Mouse (Mus musculus): ENCODE measurements around the gene Fgfr2. TPM values are rescaled to one million over a fixed set of nuclear protein-coding genes. Genes with fewer than 3 reads are reported as not detected.

The Fgfr2 gene
- polyA plus RNA-seq, 1 experiment = 1.7 TPM

GRCm38 (mm10) chr7:132211920-132212701, 911.0 kb downstream of the Fgfr2 start:
- no peak overlapping the region for H3ac ChIP-seq (ENCODE audit: control insufficient read depth, insufficient read length, low read depth)
- TF ChIP-seq MYOG (IDR thresholded peaks at IDR 0.05; ENCODE audit: control insufficient read depth, extremely low read depth, insufficient read length) (no peak), FOSL1 (IDR thresholded peaks at IDR 0.05; ENCODE audit: insufficient read depth, low read length, poor library complexity, severe bottlenecking) (no peak), MAX (IDR thresholded peaks at IDR 0.05) (no peak), CTCF (IDR thresholded peaks at IDR 0.05; ENCODE audit: control insufficient read depth, insufficient read depth, insufficient read length) (no peak), CEBPB (IDR thresholded peaks at IDR 0.05; ENCODE audit: low read depth) (no peak), USF1 (IDR thresholded peaks at IDR 0.05; ENCODE audit: low read depth) (no peak), MYOD1 (IDR thresholded peaks at IDR 0.05; ENCODE audit: control insufficient read depth, insufficient read length, low read depth) (no peak)
- H3K79me2 ChIP-seq (ENCODE audit: control insufficient read depth, insufficient read depth) = no peaks in the 10 kb centered on the region
- H3K4me3 ChIP-seq (ENCODE audit: insufficient read depth, poor library complexity, severe bottlenecking) = no peak overlapping the region
- H3K79me3 ChIP-seq (ENCODE audit: low read depth) = no peaks in the 10 kb centered on the region
- peaks cover 62% of the 10 kb centered on the region for H3K27me3 ChIP-seq (ENCODE audit: control insufficient read depth, insufficient read depth, insufficient read length)
- no peaks in the 10 kb centered on the region for H3K36me3 ChIP-seq (ENCODE audit: control insufficient read depth, insufficient read depth)

- H3ac ChIP-seq (ENCODE audit: control insufficient read depth, insufficient read length, low read depth) = no peak overlapping the region
- H3K36me3 ChIP-seq (ENCODE audit: control insufficient read depth, insufficient read depth) = no peaks in the 10 kb centered on the region
- no peak overlapping the region for H3K4me3 ChIP-seq (ENCODE audit: insufficient read depth, poor library complexity, severe bottlenecking)
- peaks cover 56% of the 10 kb centered on the region for H3K27me3 ChIP-seq (ENCODE audit: control insufficient read depth, insufficient read depth, insufficient read length)
- H3K79me2 ChIP-seq (ENCODE audit: control insufficient read depth, insufficient read depth) = no peaks in the 10 kb centered on the region
- TF ChIP-seq MYOG (IDR thresholded peaks at IDR 0.05; ENCODE audit: control insufficient read depth, extremely low read depth, insufficient read length) (no peak), MAX (IDR thresholded peaks at IDR 0.05) (no peak), FOSL1 (IDR thresholded peaks at IDR 0.05; ENCODE audit: insufficient read depth, low read length, poor library complexity, severe bottlenecking) (no peak), USF1 (IDR thresholded peaks at IDR 0.05; ENCODE audit: low read depth) (no peak)
- H3K79me3 ChIP-seq (ENCODE audit: low read depth) = no peaks in the 10 kb centered on the region
Measured at GRCm38 (mm10) chr7:132210616-132211015, 912.5 kb downstream of the Fgfr2 start.

- H3K4me3 ChIP-seq (ENCODE audit: insufficient read depth, poor library complexity, severe bottlenecking) = no peak overlapping the region
- no peak overlapping the region for H3ac ChIP-seq (ENCODE audit: control insufficient read depth, insufficient read length, low read depth)
Measured at GRCm38 (mm10) chr7:132208946-132209651, 914.1 kb downstream of the Fgfr2 start.

DNA sequence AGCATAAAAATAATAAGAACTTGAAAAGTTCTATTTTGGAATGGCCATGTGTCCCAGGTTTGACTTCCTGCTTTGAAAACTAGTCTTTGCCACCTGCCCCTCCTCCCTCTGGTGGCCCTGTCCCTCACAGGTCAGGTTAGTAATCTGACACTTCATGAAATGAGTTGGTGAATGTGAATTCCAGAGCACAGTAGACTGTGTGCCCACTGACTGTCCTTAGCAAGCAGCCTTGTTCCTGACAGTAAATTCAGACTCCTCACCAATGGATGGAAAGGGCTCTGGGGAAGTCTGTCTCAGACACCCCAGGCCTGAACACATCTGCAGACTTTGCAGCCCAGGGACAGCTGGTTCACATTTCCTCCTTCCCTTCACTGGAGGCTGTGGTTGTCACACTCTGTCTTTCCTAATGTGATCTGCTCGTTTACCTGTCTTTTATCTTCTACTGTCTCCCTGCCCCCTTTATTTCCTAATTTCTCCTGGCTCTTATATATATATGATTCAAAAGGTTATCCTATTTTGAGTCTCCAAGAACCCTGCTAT, 919.0 kb downstream of the Fgfr2 start:
- Histone ChIP-seq H3K36me3 (ENCODE audit: control insufficient read depth, insufficient read depth) (no peaks in the 10 kb centered on the region), H3K4me3 (ENCODE audit: insufficient read depth, poor library complexity, severe bottlenecking) (no peak overlapping the region), H3K79me3 (ENCODE audit: low read depth) (no peaks in the 10 kb centered on the region), H3ac (ENCODE audit: control insufficient read depth, insufficient read length, low read depth) (no peak overlapping the region), H3K27me3 (ENCODE audit: control insufficient read depth, insufficient read depth, insufficient read length) (peaks cover 46% of the 10 kb centered on the region), H3K79me2 (ENCODE audit: control insufficient read depth, insufficient read depth) (no peaks in the 10 kb centered on the region)
- no peak for TF ChIP-seq CEBPB (IDR thresholded peaks at IDR 0.05; ENCODE audit: low read depth)
- no peak for TF ChIP-seq MYOG (IDR thresholded peaks at IDR 0.05; ENCODE audit: control insufficient read depth, extremely low read depth, insufficient read length)
- no peak for TF ChIP-seq MAX (IDR thresholded peaks at IDR 0.05)
- TF ChIP-seq USF1 (IDR thresholded peaks at IDR 0.05; ENCODE audit: low read depth) = no peak
- no peak for TF ChIP-seq MYOD1 (IDR thresholded peaks at IDR 0.05; ENCODE audit: control insufficient read depth, insufficient read length, low read depth)

More at GRCm38 (mm10) chr7:132208946-132209651, 914.1 kb downstream of the Fgfr2 start:
- Histone ChIP-seq H3K36me3 (ENCODE audit: control insufficient read depth, insufficient read depth) (no peaks in the 10 kb centered on the region), H3K79me2 (ENCODE audit: control insufficient read depth, insufficient read depth) (no peaks in the 10 kb centered on the region), H3K27me3 (ENCODE audit: control insufficient read depth, insufficient read depth, insufficient read length) (peaks cover 45% of the 10 kb centered on the region), H3K79me3 (ENCODE audit: low read depth) (no peaks in the 10 kb centered on the region)
- TF ChIP-seq MYOD1 (IDR thresholded peaks at IDR 0.05; ENCODE audit: control insufficient read depth, insufficient read length, low read depth) = no peak
- TF ChIP-seq CTCF (IDR thresholded peaks at IDR 0.05; ENCODE audit: control insufficient read depth, insufficient read depth, insufficient read length) = no peak

DNA sequence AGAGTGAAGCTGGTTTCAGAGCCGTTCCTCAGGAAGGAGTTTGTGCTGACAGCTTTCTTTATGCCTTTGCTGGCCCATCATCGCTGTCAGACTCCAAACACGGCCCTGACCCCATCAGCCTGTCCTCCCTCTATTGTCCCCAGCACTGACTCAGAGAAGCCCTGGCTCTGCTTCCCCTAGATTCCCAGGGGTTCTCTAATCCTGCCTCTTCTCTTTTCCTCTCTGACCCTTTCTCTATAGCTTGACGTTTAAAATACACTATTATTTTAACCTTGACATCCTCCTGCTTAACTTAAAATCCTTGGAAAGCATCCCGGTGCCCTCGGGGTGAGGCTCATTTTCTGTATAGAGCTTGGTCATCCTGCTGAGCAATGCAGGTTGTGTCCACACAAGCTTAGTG, 923.5 kb downstream of the Fgfr2 start:
- no peaks in the 10 kb centered on the region for H3K79me3 ChIP-seq (ENCODE audit: low read depth)
- H3ac ChIP-seq (ENCODE audit: control insufficient read depth, insufficient read length, low read depth) = no peak overlapping the region
- H3K79me2 ChIP-seq (ENCODE audit: control insufficient read depth, insufficient read depth) = no peaks in the 10 kb centered on the region
- H3K4me3 ChIP-seq (ENCODE audit: insufficient read depth, poor library complexity, severe bottlenecking) = no peak overlapping the region
- TF ChIP-seq USF1 (IDR thresholded peaks at IDR 0.05; ENCODE audit: low read depth) = no peak
- no peak for TF ChIP-seq CTCF (IDR thresholded peaks at IDR 0.05; ENCODE audit: control insufficient read depth, insufficient read depth, insufficient read length)
- TF ChIP-seq MAX (IDR thresholded peaks at IDR 0.05) = no peak
- TF ChIP-seq CEBPB (IDR thresholded peaks at IDR 0.05; ENCODE audit: low read depth) = no peak
- no peak for TF ChIP-seq MYOD1 (IDR thresholded peaks at IDR 0.05; ENCODE audit: control insufficient read depth, insufficient read length, low read depth)
- no peak for TF ChIP-seq FOSL1 (IDR thresholded peaks at IDR 0.05; ENCODE audit: insufficient read depth, low read length, poor library complexity, severe bottlenecking)
- no peak for TF ChIP-seq MYOG (IDR thresholded peaks at IDR 0.05; ENCODE audit: control insufficient read depth, extremely low read depth, insufficient read length)
- H3K36me3 ChIP-seq (ENCODE audit: control insufficient read depth, insufficient read depth) = no peaks in the 10 kb centered on the region
- H3K27me3 ChIP-seq (ENCODE audit: control insufficient read depth, insufficient read depth, insufficient read length) = peaks cover 41% of the 10 kb centered on the region
